Mouse (Mus musculus): ENCODE measurements at regions not wholly inside any gene's neighbourhood (a gene's known extent, or its start where the extent isn't known, plus 50 kb on each side); places are given as distances from the start of the nearest gene placed in this dataset.

- Histone ChIP-seq H3K4me3 (ENCODE audit: control insufficient read depth in 1 of 2, insufficient read depth in 1 of 2, low read depth in 2 of 2, low read length in 2 of 2) (no peak overlapping the region), H3K27me3 (ENCODE audit: control insufficient read depth in 1 of 2, insufficient read depth in 2 of 2, low read length in 2 of 2) (no peaks in the 10 kb centered on the region; a peak in 1 of 4 replicates), H3K79me2 (ENCODE audit: control insufficient read depth, insufficient read depth, low read length, poor library complexity) (no peaks in the 10 kb centered on the region), H3K9ac (ENCODE audit: control insufficient read depth, low read depth, low read length, poor library complexity, severe bottlenecking) (no peak overlapping the region), H3K27ac (ENCODE audit: control insufficient read depth, low read depth, low read length) (no peak overlapping the region), H3K36me3 (ENCODE audit: control insufficient read depth in 1 of 2, insufficient read depth in 2 of 2, low read length in 2 of 2) (no peaks in the 10 kb centered on the region), H3K4me1 (ENCODE audit: control insufficient read depth in 1 of 2, insufficient read depth in 2 of 2, low read length in 2 of 2) (no peaks in the 10 kb centered on the region), H3K9me3 (replicated peaks; ENCODE audit: insufficient read depth, low read length) (no peaks in the 10 kb centered on the region)
- no peak for TF ChIP-seq GATA1 (IDR thresholded peaks at IDR 0.05; ENCODE audit: low read depth, low read length)
- no peak for TF ChIP-seq MEF2A (IDR thresholded peaks at IDR 0.05; ENCODE audit: extremely low read depth, insufficient replicate concordance, low read depth, low read length, poor library complexity, severe bottlenecking)
- DNase-seq (ENCODE audit: low read depth, low spot score) = no peak
Measured at GRCm38 (mm10) chr10:37243136-37243535, 104.4 kb upstream of the Marcks start.

GRCm38 (mm10) chr10:37241821-37242263, 103.1 kb upstream of the Marcks start:
- Histone ChIP-seq H3K27me3 (ENCODE audit: control insufficient read depth in 1 of 2, insufficient read depth in 2 of 2, low read length in 2 of 2) (no peaks in the 10 kb centered on the region; a peak in 2 of 4 replicates), H3K27ac (ENCODE audit: control insufficient read depth, low read depth, low read length) (no peak overlapping the region), H3K79me2 (ENCODE audit: control insufficient read depth, insufficient read depth, low read length, poor library complexity) (no peaks in the 10 kb centered on the region), H3K36me3 (ENCODE audit: control insufficient read depth in 1 of 2, insufficient read depth in 2 of 2, low read length in 2 of 2) (no peaks in the 10 kb centered on the region; a peak in 1 of 4 replicates), H3K4me3 (ENCODE audit: control insufficient read depth in 1 of 2, insufficient read depth in 1 of 2, low read depth in 2 of 2, low read length in 2 of 2) (no peak overlapping the region), H3K4me1 (ENCODE audit: control insufficient read depth in 1 of 2, insufficient read depth in 2 of 2, low read length in 2 of 2) (no peaks in the 10 kb centered on the region), H3K9me3 (replicated peaks; ENCODE audit: insufficient read depth, low read length) (no peaks in the 10 kb centered on the region), H3K9ac (ENCODE audit: control insufficient read depth, low read depth, low read length, poor library complexity, severe bottlenecking) (no peak overlapping the region)
- DNase-seq (ENCODE audit: low read depth, low spot score) = no peak
- TF ChIP-seq CHD1 (IDR thresholded peaks at IDR 0.05; ENCODE audit: low read depth, low read length) (no peak), MAX (IDR thresholded peaks at IDR 0.05; ENCODE audit: low read length) (no peak), CHD2 (IDR thresholded peaks at IDR 0.05; ENCODE audit: low read length) (no peak), CTCF (IDR thresholded peaks at IDR 0.05 in 2 of 3, conservative IDR thresholded peaks at IDR 0.05 in 1 of 3; ENCODE audit: control insufficient read depth in 1 of 3, insufficient read depth in 1 of 3, low read depth in 2 of 3, low read length in 3 of 3, poor library complexity in 1 of 3, severe bottlenecking in 1 of 3) (no peak), MYB (IDR thresholded peaks at IDR 0.05; ENCODE audit: low read depth, low read length) (no peak), ETS1 (IDR thresholded peaks at IDR 0.05; ENCODE audit: low read depth, low read length) (no peak), USF2 (IDR thresholded peaks at IDR 0.05; ENCODE audit: borderline replicate concordance in 1 of 2, insufficient read depth in 1 of 2, low read depth in 1 of 2, low read length in 2 of 2) (no peak), TAL1 (IDR thresholded peaks at IDR 0.05; ENCODE audit: low read length) (no peak)

- H3K27me3 ChIP-seq (ENCODE audit: control insufficient read depth in 1 of 2, insufficient read depth in 2 of 2, low read length in 2 of 2) = no peaks in the 10 kb centered on the region; a peak in 2 of 4 replicates
- TF ChIP-seq POLR2AphosphoS2 (IDR thresholded peaks at IDR 0.05; ENCODE audit: low read length) = no peak
- no peak for TF ChIP-seq NRF1 (IDR thresholded peaks at IDR 0.05; ENCODE audit: insufficient read depth, low read depth, low read length, poor library complexity, severe bottlenecking)
- TF ChIP-seq MYB (IDR thresholded peaks at IDR 0.05; ENCODE audit: low read depth, low read length) = no peak
- TF ChIP-seq UBTF (IDR thresholded peaks at IDR 0.05; ENCODE audit: borderline replicate concordance, insufficient read depth, low read depth, low read length) = no peak
- TF ChIP-seq E2F4 (IDR thresholded peaks at IDR 0.05; ENCODE audit: borderline replicate concordance, low read depth, low read length) = no peak
- TF ChIP-seq ZNF384 (IDR thresholded peaks at IDR 0.05; ENCODE audit: low read depth, low read length) = no peak
- no peak for TF ChIP-seq NELFE (IDR thresholded peaks at IDR 0.05; ENCODE audit: low read depth, low read length)
- TF ChIP-seq MAX (IDR thresholded peaks at IDR 0.05; ENCODE audit: low read length) = no peak
- TF ChIP-seq ELF1 (IDR thresholded peaks at IDR 0.05; ENCODE audit: low read depth, low read length) = no peak
- TF ChIP-seq MEF2A (IDR thresholded peaks at IDR 0.05; ENCODE audit: extremely low read depth, insufficient replicate concordance, low read depth, low read length, poor library complexity, severe bottlenecking) = no peak
- no peak for TF ChIP-seq BHLHE40 (IDR thresholded peaks at IDR 0.05; ENCODE audit: borderline replicate concordance, low read depth, low read length)
- no peak for TF ChIP-seq ZKSCAN1 (IDR thresholded peaks at IDR 0.05; ENCODE audit: low read depth, low read length)
- no peak for TF ChIP-seq JUND (IDR thresholded peaks at IDR 0.05; ENCODE audit: low read depth, low read length)
- TF ChIP-seq EP300 (IDR thresholded peaks at IDR 0.05; ENCODE audit: low read depth in 1 of 2, low read length in 2 of 2) = no peak
- TF ChIP-seq TAL1 (IDR thresholded peaks at IDR 0.05; ENCODE audit: low read length) = no peak
- no peaks in the 10 kb centered on the region; a peak in 1 of 4 replicates for H3K36me3 ChIP-seq (ENCODE audit: control insufficient read depth in 1 of 2, insufficient read depth in 2 of 2, low read length in 2 of 2)
- no peak overlapping the region for H3K9ac ChIP-seq (ENCODE audit: control insufficient read depth, low read depth, low read length, poor library complexity, severe bottlenecking)
- no peaks in the 10 kb centered on the region for H3K9me3 ChIP-seq (replicated peaks; ENCODE audit: insufficient read depth, low read length)
- H3K79me2 ChIP-seq (ENCODE audit: control insufficient read depth, insufficient read depth, low read length, poor library complexity) = no peaks in the 10 kb centered on the region
- H3K4me1 ChIP-seq (ENCODE audit: control insufficient read depth in 1 of 2, insufficient read depth in 2 of 2, low read length in 2 of 2) = no peaks in the 10 kb centered on the region; a peak in 1 of 4 replicates
- no peak overlapping the region for H3K27ac ChIP-seq (ENCODE audit: control insufficient read depth, low read depth, low read length)
- DNase-seq (ENCODE audit: low read depth, low spot score) = no peak
- H3K4me3 ChIP-seq (ENCODE audit: control insufficient read depth in 1 of 2, insufficient read depth in 1 of 2, low read depth in 2 of 2, low read length in 2 of 2) = no peak overlapping the region
Measured at GRCm38 (mm10) chr10:37240634-37241033, 101.9 kb upstream of the Marcks start.
